Mouse (Mus musculus): ENCODE results near the gene Rad21l. TPM values are rescaled to one million over a fixed set of nuclear protein-coding genes. Genes with fewer than 3 reads are reported as not detected.

Gene Rad21l
- not detected in 2 replicates for total RNA-seq (2015)
- not detected in 2 replicates for total RNA-seq (2017)

DNA sequence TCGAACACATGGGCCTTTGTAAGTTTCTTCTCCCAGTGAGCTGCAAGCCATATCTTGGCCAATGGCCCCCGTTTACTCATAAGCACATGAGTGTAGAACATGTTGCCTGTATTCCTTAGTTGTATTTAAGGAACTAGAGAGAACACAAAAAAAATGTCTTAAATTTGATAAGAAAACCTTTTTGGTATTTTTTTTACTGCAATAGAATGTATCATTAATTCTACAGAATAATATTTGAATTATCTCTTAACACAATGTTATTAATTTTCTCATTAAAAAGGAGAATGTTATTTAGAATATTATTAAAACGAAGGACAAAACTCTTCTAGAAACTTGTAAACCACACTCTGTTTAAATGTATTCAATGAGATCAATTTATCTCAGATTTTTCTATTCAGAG is at the start of gene Rad21l:
TSS of gene Rad21l (minus strand) at position 101 of the 400 bp plus-strand sequence.
- ATAC-seq (ENCODE audit: poor library complexity, severe bottlenecking) = no peak

GRCm38 (mm10) chr2:151716318-151717055 is 48.2 kb upstream of the Rad21l start:
- ATAC-seq (ENCODE audit: poor library complexity, severe bottlenecking) = no peak

DNA sequence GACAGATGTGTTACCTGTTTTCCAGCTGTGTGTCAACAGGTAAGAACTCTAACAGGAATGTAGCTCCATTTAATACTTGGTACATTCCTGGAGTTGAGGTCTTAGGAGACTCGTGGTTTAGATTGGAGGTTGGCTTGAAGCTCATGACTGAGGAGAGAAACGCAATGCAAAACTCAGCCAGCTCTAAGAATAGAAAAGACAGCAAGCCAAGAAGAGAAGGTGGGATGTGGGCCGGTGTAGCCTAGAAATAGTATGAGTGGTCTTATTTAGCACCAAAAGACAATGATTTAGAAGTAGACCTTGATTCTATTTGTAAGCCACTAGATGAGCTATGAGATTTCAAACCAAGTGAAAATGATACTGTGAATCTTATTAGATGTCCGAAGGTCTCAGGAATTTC is 47.2 kb upstream of the Rad21l start:
- ATAC-seq (ENCODE audit: poor library complexity, severe bottlenecking) = no peak

GRCm38 (mm10) chr2:151712647-151713046 is 44.3 kb upstream of the Rad21l start:
- ATAC-seq (ENCODE audit: poor library complexity, severe bottlenecking) = no peak

- ATAC-seq (ENCODE audit: poor library complexity, severe bottlenecking) = no peak
Measured at GRCm38 (mm10) chr2:151702851-151703190, 34.5 kb upstream of the Rad21l start.

DNA sequence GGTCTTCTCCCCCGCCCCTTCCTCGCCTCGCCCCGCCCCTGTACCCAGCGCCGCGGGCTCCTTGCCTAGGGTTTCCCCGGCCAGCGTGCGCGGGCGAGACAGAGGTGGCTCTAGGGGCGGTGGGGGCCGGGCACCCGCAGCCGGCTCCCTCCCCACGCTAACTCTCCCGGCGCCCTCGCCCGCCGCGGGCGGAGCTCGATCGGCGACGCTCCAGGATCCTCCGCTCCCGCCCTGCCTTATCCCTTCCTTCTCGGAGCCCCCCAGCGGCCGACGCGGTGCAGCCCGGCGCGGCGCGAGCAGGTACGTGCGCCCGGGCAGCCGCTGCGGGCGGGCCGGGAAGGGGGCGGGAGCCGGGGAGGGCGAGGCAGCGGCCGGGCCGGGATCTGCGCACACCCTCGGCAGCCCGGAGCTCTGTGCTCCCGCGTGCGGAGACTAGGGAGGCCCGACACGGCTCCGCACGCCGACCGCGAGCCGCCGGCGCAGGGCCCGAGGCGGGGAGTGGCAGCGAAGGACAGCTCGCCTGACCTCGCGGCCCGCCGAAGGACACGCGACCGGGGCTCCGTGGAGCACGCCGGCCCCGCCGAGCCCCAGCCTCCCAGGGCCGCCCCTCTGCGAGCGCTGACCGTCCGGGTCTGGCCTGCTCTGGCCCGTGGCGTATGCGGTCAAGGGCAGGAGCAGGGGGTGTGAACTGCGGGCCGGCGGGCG is 34.0 kb upstream of the Rad21l start:
- ATAC-seq (ENCODE audit: poor library complexity, severe bottlenecking) = no peak

DNA sequence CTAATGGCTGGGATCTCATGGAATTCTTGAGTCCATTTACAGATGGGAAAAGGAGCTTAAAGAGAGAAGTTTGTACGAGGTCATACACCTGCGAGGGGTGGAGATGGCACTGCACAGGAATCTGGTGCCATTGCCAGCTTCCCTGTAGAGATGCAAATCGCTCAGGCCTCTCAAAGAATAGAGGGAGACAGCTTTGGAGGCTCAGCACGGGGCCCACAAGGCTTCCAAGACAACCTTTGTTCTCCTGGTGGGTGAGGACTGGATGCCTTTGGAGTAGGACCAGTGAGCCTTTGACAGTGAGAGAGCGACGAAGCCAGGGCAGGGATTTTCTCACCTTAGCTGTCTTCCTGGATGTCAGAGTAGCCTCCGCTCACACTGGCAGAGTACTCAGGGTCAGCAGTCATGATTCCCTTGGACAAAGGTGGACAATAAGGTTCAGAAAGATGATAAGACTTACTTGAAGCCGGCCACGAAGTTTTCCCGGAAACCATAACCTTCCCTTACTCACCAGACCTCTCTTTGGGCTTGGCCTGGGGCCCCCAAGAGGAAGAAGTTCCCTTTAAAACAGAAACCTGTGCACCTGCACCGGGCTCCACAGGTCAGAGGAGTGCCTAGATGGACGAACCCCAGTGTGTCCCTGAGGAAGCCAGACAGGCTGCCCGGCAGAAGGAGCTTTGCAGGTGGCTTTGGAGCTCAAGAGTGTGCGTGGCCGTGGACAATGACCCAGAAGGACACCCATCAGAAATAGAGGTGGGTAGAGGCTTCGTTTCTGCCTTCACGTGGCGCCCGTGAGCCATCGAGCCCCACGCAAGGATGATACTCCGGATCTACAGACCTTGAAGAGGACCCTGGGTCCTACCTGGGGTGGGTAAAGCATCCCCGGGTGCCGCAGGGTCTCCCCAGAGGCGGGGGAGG is 33.2 kb upstream of the Rad21l start, which contains the start of gene Tmem74b:
TSS of gene Tmem74b (plus strand) at position 778 of the 915 bp plus-strand sequence.
- no peak for ATAC-seq (ENCODE audit: poor library complexity, severe bottlenecking)

- no peak for ATAC-seq (ENCODE audit: poor library complexity, severe bottlenecking)
Measured at GRCm38 (mm10) chr2:151682976-151683375, 14.6 kb upstream of the Rad21l start.

GRCm38 (mm10) chr2:151682357-151682756 is 14.0 kb upstream of the Rad21l start:
- ATAC-seq (ENCODE audit: poor library complexity, severe bottlenecking) = no peak

GRCm38 (mm10) chr2:151676234-151676633 is 7.9 kb upstream of the Rad21l start:
- no peak for ATAC-seq (ENCODE audit: poor library complexity, severe bottlenecking)

DNA sequence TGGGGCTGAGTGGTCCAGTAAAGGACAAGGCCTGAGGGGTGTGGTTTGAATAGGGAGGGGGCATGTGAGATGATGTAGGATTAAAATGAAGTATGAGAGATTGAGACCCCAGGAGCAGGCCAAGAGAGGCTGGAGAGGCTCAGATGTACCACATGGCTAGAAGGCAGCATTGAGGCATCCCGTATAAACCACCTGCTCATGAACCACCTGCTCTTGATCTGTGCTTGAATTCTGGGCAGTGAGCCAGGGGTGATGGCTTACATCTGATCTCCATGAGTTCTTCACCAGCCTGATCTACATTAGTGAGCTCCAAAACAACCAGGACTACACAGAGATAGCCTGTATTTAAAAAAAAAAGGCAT is 2.6 kb upstream of the Rad21l start:
- ATAC-seq (ENCODE audit: poor library complexity, severe bottlenecking) = no peak

- no peak for ATAC-seq (ENCODE audit: poor library complexity, severe bottlenecking)
Measured at GRCm38 (mm10) chr2:151670026-151670967, 2.0 kb upstream of the Rad21l start.

GRCm38 (mm10) chr2:151652053-151652452 is 16.3 kb downstream of the Rad21l start:
- ATAC-seq (ENCODE audit: poor library complexity, severe bottlenecking) = peak; percentile 21; the same call in 1 of the 2 replicates

GRCm38 (mm10) chr2:151636015-151636402 is 32.3 kb downstream of the Rad21l start:
- peak; percentile 67 for ATAC-seq (ENCODE audit: poor library complexity, severe bottlenecking)

GRCm38 (mm10) chr2:151635362-151636014 is 32.8 kb downstream of the Rad21l start:
- no peak for ATAC-seq (ENCODE audit: poor library complexity, severe bottlenecking)

- ATAC-seq (ENCODE audit: poor library complexity, severe bottlenecking) = no peak
Measured at GRCm38 (mm10) chr2:151634903-151635302, 33.4 kb downstream of the Rad21l start.

- ATAC-seq (ENCODE audit: poor library complexity, severe bottlenecking) = no peak
Measured at GRCm38 (mm10) chr2:151632982-151633381, 35.4 kb downstream of the Rad21l start.

DNA sequence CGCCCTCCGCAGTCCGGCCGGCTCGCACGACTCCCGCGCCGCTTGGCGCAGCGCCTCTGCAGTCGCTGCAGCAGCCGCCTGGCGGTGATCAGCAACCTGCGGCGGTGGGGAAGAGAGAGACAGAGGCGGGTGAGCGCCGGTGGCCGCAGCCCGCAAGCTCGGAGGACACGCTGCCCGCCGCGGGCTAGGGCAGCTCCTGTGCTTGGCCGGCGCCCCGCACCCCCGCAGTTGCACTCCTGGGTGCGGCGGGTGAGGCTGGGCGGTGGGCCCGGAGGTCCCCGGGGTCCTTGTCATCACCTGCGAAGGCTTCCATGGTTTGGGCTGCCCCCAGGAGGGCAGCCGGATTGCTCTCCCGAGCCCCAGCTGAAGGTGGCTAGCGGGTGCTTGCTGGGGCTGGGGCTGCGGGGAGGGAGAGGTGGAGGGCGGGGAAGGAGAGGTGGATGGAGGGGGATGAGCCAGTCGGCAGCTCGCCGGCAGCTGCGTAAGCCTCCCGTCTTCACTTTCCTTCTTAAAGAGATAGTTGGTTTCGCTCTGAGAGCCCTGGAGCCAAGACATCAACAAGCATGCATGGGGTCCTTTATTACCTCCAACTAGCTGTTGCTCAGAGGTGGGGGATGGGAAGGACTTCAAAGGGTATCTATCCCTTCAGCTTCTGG is 36.0 kb downstream of the Rad21l start, which contains the start of gene Snph:
TSS of gene Snph (minus strand) at position 435 of the 656 bp plus-strand sequence.
- ATAC-seq (ENCODE audit: poor library complexity, severe bottlenecking) = peak; percentile 52
